Comparison of ENCODE assay signal across 24 mouse cellular contexts in the genomic region with DNA sequence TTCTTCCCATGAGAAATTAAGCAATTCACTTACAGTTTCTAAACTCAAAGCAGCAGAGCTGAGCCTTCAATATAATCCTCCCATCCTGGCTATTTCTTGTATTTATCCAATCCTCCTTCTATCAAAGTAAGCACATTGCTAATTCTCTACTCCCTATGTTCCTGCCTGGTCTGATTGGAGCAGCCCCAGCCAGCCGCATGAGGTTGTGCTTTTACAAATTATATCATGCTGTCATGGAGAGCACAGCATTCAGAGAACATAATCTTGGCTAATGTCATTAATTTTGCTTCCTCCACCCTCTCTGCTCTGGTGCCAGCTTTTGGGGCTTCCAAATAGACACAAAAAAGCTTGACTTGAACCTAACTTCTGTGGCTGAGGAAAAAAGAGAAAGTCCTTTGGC.
A peak's percentile ranks its signal among the peaks of the same experiment; 100 is the strongest.
DNase-seq lines count a peak whose midpoint lies in the region; ATAC-seq and TF ChIP-seq lines count a peak whose summit lies in the region.
"Had no signal": no experiment of that assay in that cellular context is flagged by ENCODE, and none has a peak within 500 bp of the region (broad histone marks: within the 10 kb centered on the region; RNA-seq: fewer than 3 reads in every experiment).

No protein-coding gene starts in this region.

- peak; percentile 15 to 29 for DNase-seq in adrenal gland, adult (ENCODE audit: inconsistent age in 2 of 2, low spot score in 1 of 2)
- no peak for DNase-seq in adrenal gland, postnatal 36 days
- DNase-seq in layer of hippocampus, adult 2 months (ENCODE audit: low spot score in 2 of 2) = peak; percentile 13 to 24
- no peak for DNase-seq in layer of hippocampus, adult 9-10 months (ENCODE audit: low spot score)
- peak; percentile 34 for DNase-seq in Muller cell, postnatal 12 days (ENCODE audit: inconsistent ontology term)
- DNase-seq: cerebellum, adult 2 months; gastrocnemius, postnatal 14 days; heart, adult 18-20 months; kidney, adult 8-10 months; kidney, postnatal 10 days; liver, postnatal 0 days; lung, postnatal 36 days; right cerebral cortex, adult 18-20 months; right cerebral cortex, postnatal 4 days; thymus, postnatal 14 days had no signal

- WGBS in forebrain, embryonic 16.5 days = 22% methylated on average over 1 of the region's 1 CpGs
- WGBS in forebrain, embryonic 12.5 days = 59% methylated on average over 1 of the region's 1 CpGs

- no peak for TF ChIP-seq CTCF in layer of hippocampus, adult 2 months (conservative IDR thresholded peaks at IDR 0.05)

- peaks cover 14% of the 10 kb centered on the region for H3K4me1 ChIP-seq in forebrain, embryonic 16.5 days (replicated peaks; ENCODE audit: control insufficient read depth, insufficient read depth, low read length)
- no peaks in the 10 kb centered on the region for H3K4me1 ChIP-seq in forebrain, embryonic 12.5 days
- H3K4me1 ChIP-seq: forebrain, embryonic 10.5 days; heart, embryonic 12.5 days; megakaryocyte, embryonic 14.5 days had no signal

- H3K4me2 ChIP-seq in forebrain, embryonic 16.5 days (ENCODE audit: low read length) = no peak overlapping the region
- no peak overlapping the region for H3K4me2 ChIP-seq in forebrain, embryonic 12.5 days
- H3K4me2 ChIP-seq: heart, embryonic 12.5 days; limb, embryonic 12.5 days; liver, embryonic 11.5 days had no signal

- H3K9ac ChIP-seq in forebrain, embryonic 16.5 days (replicated peaks; ENCODE audit: low read depth, low read length) = no peak overlapping the region
- H3K9ac ChIP-seq in forebrain, embryonic 12.5 days = no peak overlapping the region
- H3K9ac ChIP-seq: heart, embryonic 12.5 days; limb, embryonic 12.5 days; liver, postnatal 0 days had no signal

- H3K27ac ChIP-seq in forebrain, embryonic 16.5 days (ENCODE audit: low read length) = no peak overlapping the region
- no peak overlapping the region for H3K27ac ChIP-seq in forebrain, embryonic 12.5 days
- H3K27ac ChIP-seq in layer of hippocampus, adult 2 months = no peak overlapping the region
- H3K27ac ChIP-seq: forebrain, embryonic 10.5 days; limb, embryonic 12.5 days had no signal

- H3K9me3 ChIP-seq in forebrain, embryonic 16.5 days (ENCODE audit: control insufficient read depth, low read length) = no peaks in the 10 kb centered on the region
- H3K9me3 ChIP-seq in forebrain, embryonic 12.5 days = no peaks in the 10 kb centered on the region
- H3K9me3 ChIP-seq: forebrain, embryonic 10.5 days; heart, embryonic 12.5 days; limb, embryonic 12.5 days had no signal

- no peak overlapping the region for H3K4me3 ChIP-seq in forebrain, embryonic 16.5 days (replicated peaks; ENCODE audit: low read length)
- H3K4me3 ChIP-seq in forebrain, embryonic 12.5 days (replicated peaks) = no peak overlapping the region
- H3K4me3 ChIP-seq in layer of hippocampus, adult 2 months = no peak overlapping the region
- H3K4me3 ChIP-seq: forebrain, embryonic 10.5 days; heart, embryonic 12.5 days; limb, embryonic 12.5 days; megakaryocyte, embryonic 14.5 days had no signal

- H3K36me3 ChIP-seq in forebrain, embryonic 16.5 days (ENCODE audit: control insufficient read depth, insufficient read depth) = no peaks in the 10 kb centered on the region
- no peaks in the 10 kb centered on the region for H3K36me3 ChIP-seq in forebrain, embryonic 12.5 days (replicated peaks)
- H3K36me3 ChIP-seq: forebrain, embryonic 10.5 days; heart, embryonic 12.5 days; limb, embryonic 12.5 days had no signal

- ATAC-seq in forebrain, embryonic 16.5 days = peak; percentile 54; the same call in 1 of the 2 replicates
- no peak for ATAC-seq in forebrain, embryonic 12.5 days (ENCODE audit: low FRiP score)
- ATAC-seq in granulocyte monocyte progenitor cell, adult 5-6 weeks (replicated peaks; ENCODE audit: poor library complexity, severe bottlenecking) = no peak
- ATAC-seq: liver, postnatal 0 days; midbrain, embryonic 16.5 days had no signal

- no peaks in the 10 kb centered on the region for H3K27me3 ChIP-seq in forebrain, embryonic 16.5 days (replicated peaks; ENCODE audit: control insufficient read depth, insufficient read depth, low read length)
- H3K27me3 ChIP-seq in forebrain, embryonic 12.5 days = no peaks in the 10 kb centered on the region
- H3K27me3 ChIP-seq: heart, embryonic 12.5 days; limb, embryonic 12.5 days; megakaryocyte, embryonic 14.5 days had no signal

Comparison
In these comparisons a context has a peak if more than half of its experiments do, and no peak if none do; other contexts are left out.
1. DNase-seq: peak in adrenal gland, adult (2 of 2), layer of hippocampus, adult 2 months (2 of 2) and Muller cell, postnatal 12 days (single experiment); none in adrenal gland, postnatal 36 days (0 of 2) and layer of hippocampus, adult 9-10 months (single experiment).